Comparison of ENCODE assay signal across 8 mouse cellular contexts in the genomic region with DNA sequence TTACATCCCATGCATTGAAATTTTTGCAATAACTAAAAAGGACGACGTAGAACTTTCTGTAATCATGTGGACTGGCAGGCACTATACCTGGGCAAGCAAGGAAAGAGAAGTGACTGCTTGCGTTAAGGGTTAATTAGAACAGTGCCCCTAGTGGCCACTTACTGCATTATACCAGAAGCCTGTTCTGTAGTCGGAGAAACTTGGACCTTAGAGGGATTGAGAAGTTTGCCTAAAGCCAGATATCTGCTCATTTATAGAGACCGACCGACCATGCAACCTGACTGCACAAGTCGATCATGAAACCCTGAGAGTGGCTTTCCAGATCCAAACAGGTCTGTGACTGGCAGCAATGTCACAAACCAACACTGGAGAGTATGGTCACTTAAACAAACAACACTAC. TPM values are rescaled to one million over a fixed set of nuclear protein-coding genes. Genes with fewer than 3 reads are reported as not detected.
DNase-seq lines count a peak whose midpoint lies in the region; ATAC-seq lines count a peak whose summit lies in the region.

No protein-coding gene starts in this region.

- H3K27me3 ChIP-seq in kidney, embryonic 14.5 days (ENCODE audit: control insufficient read depth, insufficient read depth, low read length) = no peaks in the 10 kb centered on the region

- no peak for ATAC-seq in kidney, embryonic 14.5 days (ENCODE audit: low FRiP score, low TSS enrichment)

- DNase-seq in gastrocnemius, adult 18-20 months (ENCODE audit: low spot score) = peak; percentile 16
- no peak for DNase-seq in gastrocnemius, postnatal 14 days
- DNase-seq in A20 (ENCODE audit: low read depth, low spot score) = peak; percentile 62
- DNase-seq in brain, adult 2 months (ENCODE audit: low read depth, low spot score) = peak; percentile 58
- peak; percentile 76 for DNase-seq in lung, postnatal 36 days
- no peak for DNase-seq in ovary, postnatal 10 days (ENCODE audit: low spot score)
- no peak for DNase-seq in urinary bladder, adult 2 months (ENCODE audit: low spot score)

- H3K36me3 ChIP-seq in kidney, embryonic 14.5 days (ENCODE audit: control insufficient read depth, insufficient read depth, low read length) = no peaks in the 10 kb centered on the region

- intact Hi-C loops in gastrocnemius, postnatal 14 days (cut with DNase I; ENCODE audit: low total_unique reads) = no loop called here

- no peaks in the 10 kb centered on the region for H3K9me3 ChIP-seq in kidney, embryonic 14.5 days (ENCODE audit: control insufficient read depth, low read length)

- no peak overlapping the region for H3K4me2 ChIP-seq in kidney, embryonic 14.5 days (replicated peaks; ENCODE audit: low read depth, low read length)

- H3K4me1 ChIP-seq in kidney, embryonic 14.5 days (ENCODE audit: control insufficient read depth, insufficient read depth, low read length) = no peaks in the 10 kb centered on the region

- H3K9ac ChIP-seq in kidney, embryonic 14.5 days (ENCODE audit: low read depth, low read length) = no peak overlapping the region

- H3K4me3 ChIP-seq in kidney, embryonic 14.5 days (ENCODE audit: low read length) = no peak overlapping the region

- 22% methylated on average over 7 of the region's 7 CpGs for WGBS in kidney, embryonic 14.5 days

- 0 out of 2 replicates have a peak overlapping the region, but pooled peaks have one; percentile 24 for H3K27ac ChIP-seq in kidney, embryonic 14.5 days (ENCODE audit: low read depth, low read length)

RNA-seq across cellular contexts. Expression of a gene that starts 8.0 kb away (rescaled TPM):
- 10 to 100 TPM; 19.8 to 24.3 TPM for total RNA-seq in gastrocnemius, adult 18-20 months (2021)
- 10 to 100 TPM; 21.4 to 38.2 TPM for total RNA-seq in gastrocnemius, postnatal 14 days (2021)
- 15.5 and 31.3 TPM in 2 replicates for polyA plus RNA-seq in kidney, embryonic 14.5 days (2014; fragmentation: Nextera tagmentation; extraction: Ambion mirVana)
- 47.4 and 52.8 TPM in 2 replicates for polyA plus RNA-seq in urinary bladder, adult 2 months (2012; rRNA removed)

RNA-seq across cellular contexts. Expression of a gene that starts 43.1 kb away (rescaled TPM):
- total RNA-seq in gastrocnemius, adult 18-20 months (2021) = not detected
- not detected for total RNA-seq in gastrocnemius, postnatal 14 days (2021)
- not detected in 2 replicates for polyA plus RNA-seq in kidney, embryonic 14.5 days (2014; fragmentation: Nextera tagmentation; extraction: Ambion mirVana)
- polyA plus RNA-seq in urinary bladder, adult 2 months (2012; rRNA removed) = 1.4 TPM in 2 replicates

RNA-seq across cellular contexts. Expression of a gene that starts 48.7 kb away (rescaled TPM):
- total RNA-seq in gastrocnemius, adult 18-20 months (2021) = 1 to 10 TPM; 2.5 to 5.3 TPM
- 10 to 100 TPM in 1 of 2 experiments, 1 to 10 TPM in 1; 7.1 to 10.9 TPM for total RNA-seq in gastrocnemius, postnatal 14 days (2021)
- 24.2 and 29.4 TPM in 2 replicates for polyA plus RNA-seq in kidney, embryonic 14.5 days (2014; fragmentation: Nextera tagmentation; extraction: Ambion mirVana)
- polyA plus RNA-seq in urinary bladder, adult 2 months (2012; rRNA removed) = 36.5 and 36.8 TPM in 2 replicates

RNA-seq across cellular contexts. Expression of a gene that starts 50.9 kb away (rescaled TPM):
- under 1 TPM; 0.26 to 0.80 TPM for total RNA-seq in gastrocnemius, adult 18-20 months (2021)
- total RNA-seq in gastrocnemius, postnatal 14 days (2021) = under 1 TPM; 0.33 TPM
- polyA plus RNA-seq in kidney, embryonic 14.5 days (2014; fragmentation: Nextera tagmentation; extraction: Ambion mirVana) = 2.9 and 3.8 TPM in 2 replicates
- 4.9 and 6.3 TPM in 2 replicates for polyA plus RNA-seq in urinary bladder, adult 2 months (2012; rRNA removed)

Comparison
In these comparisons a context has a peak if more than half of its experiments do, and no peak if none do; other contexts are left out.
1. DNase-seq: peak in gastrocnemius, adult 18-20 months (single experiment), A20 (single experiment), brain, adult 2 months (single experiment) and lung, postnatal 36 days (single experiment); none in gastrocnemius, postnatal 14 days (single experiment), ovary, postnatal 10 days (single experiment) and urinary bladder, adult 2 months (single experiment).